Mouse (Mus musculus) fat pad, adult 2 months (tissue): ENCODE measurements around the gene Nt5dc2.
A peak's percentile ranks its signal among the peaks of the same experiment; 100 is the strongest.

Source experiments
- DNase-seq: peaks from one replicate; pipeline ENCODE4 v3.0.0-alpha.2; 2011; ENCODE audit warnings: low read depth, low spot score; ENCODE audit errors: extremely low read depth

The Nt5dc2 gene

DNA sequence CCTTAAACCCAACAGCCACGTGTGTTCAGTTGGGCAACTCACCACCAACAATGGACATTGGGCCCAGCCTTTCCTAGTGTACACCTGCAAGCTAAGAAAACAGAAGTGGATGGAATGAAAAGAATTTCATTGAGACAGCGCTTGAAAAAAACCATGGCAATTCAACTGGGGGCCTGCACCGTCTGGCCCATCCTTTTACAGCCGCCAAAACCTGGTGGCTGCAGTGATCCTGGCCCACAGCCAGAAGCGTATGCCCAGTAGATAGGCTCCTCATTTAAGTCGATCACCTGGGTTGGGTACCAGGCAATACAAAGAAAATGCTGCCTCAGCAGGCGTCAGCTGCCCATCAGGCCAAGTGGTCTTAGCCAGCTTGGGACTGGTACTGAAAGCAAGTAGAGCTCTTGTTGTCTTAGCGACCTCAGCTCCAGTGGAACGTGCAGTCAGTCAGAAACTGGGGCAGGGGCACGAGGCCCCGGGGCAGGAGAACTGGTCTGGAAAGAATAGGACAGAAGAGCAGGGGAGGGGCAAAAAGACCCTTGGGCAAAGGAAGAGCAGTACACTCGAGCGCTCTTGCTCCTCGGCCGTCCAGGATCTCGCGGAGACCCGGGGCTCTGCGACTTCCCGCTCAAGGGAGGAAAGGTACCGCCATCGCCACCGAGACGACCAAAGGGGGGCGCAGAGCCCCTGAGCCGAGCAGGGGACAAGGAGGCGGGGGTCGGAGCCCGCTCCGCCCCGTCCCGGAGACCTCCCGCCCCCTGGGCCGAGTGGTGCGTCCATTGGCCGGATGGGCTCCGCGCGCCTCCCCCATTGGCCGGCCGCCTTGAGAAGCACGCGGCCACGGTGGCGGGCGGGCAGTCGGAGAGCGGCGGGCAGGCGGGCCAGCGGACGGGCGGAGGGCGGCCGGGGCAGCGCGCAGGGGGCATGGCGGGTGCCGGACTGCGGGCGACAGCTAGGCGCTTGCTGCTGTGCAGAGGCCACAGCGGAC lies at the start of gene Nt5dc2:
Gene Nt5dc2 (plus strand): TSS at position 818 of the 985 bp plus-strand sequence.
- no peak for DNase-seq

DNA sequence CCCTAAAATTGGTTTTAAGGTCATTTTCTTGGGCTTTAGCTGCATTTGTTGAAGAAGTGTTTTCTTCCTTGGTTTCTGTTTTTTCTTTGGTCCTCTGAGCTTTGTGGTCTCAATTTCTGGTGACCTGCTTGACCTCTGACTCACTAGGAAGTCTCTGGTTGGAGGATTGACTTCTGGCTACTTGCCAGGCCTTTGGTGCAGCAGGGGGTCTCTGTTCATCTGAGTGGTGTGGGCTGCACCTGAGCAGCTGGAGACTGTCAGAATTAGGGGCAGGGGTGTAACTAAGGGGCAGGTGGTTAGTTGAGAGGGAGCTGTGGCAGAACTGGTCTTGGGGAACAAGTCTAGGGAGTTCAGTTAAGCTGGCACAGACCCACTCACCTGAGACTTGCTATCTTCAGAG lies 49.7 kb upstream of the Nt5dc2 start:
- DNase-seq = no peak

DNA sequence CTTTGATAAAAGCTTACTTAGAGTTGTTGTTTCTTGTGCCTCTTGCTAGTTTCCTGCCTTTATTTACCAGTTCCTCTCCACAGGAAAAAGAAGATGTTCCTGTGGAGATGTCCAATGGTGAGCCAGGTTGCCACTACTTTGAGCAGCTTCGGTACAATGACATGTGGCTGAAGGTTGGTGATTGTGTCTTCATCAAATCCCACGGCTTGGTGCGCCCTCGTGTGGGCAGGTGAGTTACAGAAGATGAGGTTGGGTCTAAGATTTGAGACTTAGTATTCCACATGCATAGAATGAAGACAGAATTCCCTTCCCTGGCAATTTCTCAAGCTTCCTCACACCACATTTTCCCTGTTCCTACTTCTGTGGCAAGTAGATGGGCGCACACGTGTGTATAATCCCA lies 43.4 kb upstream of the Nt5dc2 start:
- no peak for DNase-seq

DNA sequence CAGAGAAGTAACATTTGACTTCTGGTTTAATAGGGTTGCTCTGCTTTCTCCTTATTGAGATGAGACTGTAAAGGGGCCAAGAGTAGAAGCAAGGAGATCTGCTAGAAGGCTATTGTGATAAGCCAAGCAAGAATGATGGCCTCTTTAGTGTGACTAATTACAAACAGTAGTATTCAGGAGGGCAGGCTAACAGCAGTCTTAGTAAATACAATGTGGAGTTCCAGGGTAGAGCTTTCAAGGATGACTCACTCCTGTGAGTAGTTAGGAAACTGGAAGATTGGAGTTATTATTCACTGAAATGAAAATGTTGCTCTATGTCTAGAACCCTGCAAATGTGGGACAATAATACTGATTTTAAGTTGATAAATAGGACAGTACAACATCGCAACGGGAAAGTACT lies 42.3 kb upstream of the Nt5dc2 start:
- no peak for DNase-seq

DNA sequence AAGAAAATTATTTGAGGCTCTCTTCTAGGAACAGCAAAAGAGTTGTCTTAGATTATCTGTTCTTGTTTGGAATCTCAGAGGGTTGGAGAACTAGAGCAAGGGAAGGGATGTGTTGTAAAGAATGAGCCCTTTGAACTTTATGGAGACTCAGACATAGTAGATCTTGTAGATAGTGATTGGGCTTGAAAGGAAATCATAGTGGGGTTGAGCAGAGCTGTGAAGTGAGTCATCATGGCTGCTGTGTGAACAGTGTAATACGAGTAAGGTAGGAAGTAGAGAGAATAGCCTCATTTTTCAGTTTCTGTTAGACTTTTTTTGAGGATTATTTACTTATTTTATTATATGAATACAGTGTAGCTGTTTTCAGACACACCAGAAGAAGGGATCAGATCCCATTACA lies 40.9 kb upstream of the Nt5dc2 start:
- DNase-seq = no peak

DNA sequence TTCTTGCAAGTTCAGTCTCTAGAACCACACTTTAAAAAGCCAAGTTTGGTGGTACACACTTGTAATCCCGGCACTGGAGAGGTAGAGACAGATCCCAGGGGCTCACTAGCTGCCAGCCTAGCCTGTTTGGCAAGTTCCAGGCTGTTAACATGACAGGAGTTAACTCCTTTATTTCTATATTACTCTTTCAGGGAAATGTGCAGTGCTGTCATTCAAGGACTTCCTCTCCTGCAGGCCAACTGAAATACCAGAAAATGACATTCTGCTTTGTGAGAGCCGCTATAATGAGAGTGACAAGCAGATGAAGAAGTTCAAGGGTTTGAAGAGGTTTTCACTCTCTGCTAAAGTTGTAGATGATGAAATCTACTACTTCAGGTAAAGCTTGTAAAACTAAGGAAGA lies 25.7 kb upstream of the Nt5dc2 start:
- no peak for DNase-seq

DNA sequence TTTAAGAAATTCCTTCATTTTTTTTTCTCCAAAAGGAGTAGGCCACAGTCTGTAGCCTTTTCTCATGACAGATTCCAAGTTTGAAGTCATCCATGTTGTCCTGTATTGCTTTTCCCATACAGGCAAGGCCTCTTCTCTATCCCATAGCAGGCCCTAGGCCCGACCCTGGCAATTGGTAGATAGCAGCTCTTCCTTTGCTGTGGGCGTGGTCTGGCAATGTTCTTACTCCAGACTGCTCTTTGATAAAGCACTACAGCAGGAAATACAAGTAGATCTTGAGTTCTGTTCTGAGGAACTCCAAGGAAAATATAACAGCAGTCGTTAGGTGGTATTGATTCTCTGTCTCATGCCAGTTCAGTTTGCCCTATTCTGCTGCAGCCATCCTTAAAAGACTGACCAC lies 20.2 kb upstream of the Nt5dc2 start:
- no peak for DNase-seq

DNA sequence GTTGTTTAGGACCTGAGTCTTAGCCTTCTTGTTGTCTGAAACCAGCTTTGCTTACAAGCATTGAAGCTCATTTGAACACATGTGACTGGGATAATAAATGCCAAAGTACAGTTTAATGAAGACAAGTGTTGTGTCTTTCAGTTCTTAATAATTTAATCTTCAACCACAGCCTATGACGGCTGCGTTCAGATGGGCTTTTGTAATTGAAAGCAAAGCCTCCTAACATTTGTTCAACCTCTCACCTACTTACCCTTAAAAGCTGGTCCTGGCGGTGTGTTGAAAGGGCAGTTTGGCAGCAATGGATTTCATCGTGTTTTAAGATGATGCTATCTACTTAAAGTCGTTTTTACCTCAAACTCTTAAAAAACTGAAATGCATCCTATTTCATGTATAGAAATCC lies 18.7 kb upstream of the Nt5dc2 start:
- DNase-seq = peak; percentile 50

DNA sequence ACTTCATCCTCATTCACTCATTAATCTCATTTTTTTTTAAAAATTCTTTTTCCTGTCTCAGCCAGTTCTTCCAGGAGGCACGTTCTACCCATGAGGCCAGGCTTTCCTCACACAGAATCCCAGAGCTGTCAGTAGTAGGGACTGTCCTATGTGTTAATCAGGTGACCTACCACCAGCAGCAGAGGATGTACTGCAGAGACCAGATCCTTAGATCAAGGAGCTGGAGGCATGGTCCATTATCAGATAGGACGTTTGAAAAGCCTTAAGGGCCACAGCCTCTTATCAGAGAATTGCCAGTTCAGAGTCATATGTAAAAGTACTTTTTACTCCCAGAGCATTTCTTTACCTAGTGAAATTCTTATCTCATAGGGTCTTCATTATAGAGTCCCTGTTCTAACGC lies 16.8 kb upstream of the Nt5dc2 start:
- DNase-seq = no peak

DNA sequence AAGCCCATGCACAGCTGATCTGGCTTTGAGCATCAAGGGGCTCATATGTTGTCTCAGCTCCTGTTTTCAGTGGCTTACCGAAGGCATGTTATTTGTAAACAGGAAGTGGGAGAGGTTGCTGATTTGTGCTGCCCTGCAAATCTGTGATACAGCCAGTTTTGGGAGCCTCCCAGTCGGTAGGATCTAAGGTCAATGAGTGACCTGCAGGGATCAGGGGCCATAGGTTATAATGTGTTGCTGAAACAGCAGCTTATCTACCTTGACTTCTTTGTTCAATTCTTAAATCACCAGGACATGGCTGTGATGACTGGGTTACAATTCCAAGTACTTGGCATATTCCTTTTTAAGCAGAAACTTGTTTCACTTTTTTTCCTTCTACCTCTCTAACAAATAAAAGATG lies 15.3 kb upstream of the Nt5dc2 start:
- DNase-seq = no peak

DNA sequence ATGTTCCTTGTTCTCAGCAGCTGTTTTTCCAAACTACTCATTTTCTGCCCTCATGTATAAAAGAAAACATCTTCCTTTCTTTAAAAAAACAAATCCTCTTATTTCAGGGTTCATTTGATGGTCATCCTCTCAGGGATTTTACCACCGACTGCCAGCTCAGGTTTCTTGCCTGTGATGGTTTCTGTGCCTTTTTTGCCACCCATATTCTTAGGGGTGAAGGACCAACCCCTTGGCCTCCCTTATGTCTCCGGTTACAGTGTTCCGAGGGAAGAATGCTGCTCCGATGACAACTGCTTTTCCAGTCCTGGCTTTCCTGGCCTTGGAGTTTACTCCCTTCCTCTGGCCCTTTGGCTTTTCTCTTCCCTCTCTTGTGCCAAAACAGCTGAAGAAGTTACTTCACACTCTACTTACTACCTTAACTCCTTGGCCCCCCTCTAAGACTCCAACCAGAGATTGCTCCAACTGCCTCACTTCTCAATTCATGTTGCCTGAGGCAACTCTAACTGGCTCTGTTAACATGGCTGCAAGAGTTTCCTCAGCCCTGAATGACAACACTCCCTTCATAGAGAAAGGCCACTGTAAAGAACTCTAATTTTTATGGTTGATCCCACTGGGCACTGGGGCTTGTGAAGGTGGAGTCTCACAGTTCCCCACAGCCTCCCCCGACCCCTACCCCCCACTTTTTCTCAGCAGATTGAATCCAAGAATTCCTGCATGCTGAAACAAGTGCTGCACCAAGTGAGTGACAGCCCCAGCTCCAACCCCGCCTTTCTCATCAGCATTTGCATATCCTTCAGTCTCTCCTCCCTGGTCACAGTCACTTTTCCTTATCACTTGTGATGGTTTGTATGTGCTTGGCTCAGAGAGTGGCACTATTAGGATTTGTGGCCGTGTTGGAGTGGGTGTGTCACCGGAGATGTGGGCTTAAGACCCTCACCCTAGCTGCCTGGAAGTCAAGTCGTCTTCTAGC lies 5.5 kb upstream of the Nt5dc2 start:
- DNase-seq = peak; percentile 57

DNA sequence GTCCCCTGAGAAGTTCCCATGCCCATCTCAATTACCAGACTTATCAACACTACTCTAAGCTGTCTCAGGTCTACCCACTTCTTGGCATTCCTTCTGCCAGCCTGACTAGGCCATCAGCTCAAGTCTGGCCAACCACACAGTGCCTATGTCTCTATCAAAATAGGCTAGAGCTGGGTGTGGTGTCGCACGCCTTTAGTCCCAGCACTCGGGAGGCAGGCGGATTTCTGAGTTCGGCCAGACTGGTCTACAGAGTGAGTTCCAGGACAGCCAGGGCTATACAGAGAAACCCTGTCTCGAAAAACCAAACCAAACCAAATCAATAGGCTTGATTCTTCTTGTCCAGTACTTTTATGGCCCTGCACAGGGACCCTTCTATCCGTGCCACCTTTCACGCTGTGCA lies 4.0 kb upstream of the Nt5dc2 start:
- DNase-seq = no peak

DNA sequence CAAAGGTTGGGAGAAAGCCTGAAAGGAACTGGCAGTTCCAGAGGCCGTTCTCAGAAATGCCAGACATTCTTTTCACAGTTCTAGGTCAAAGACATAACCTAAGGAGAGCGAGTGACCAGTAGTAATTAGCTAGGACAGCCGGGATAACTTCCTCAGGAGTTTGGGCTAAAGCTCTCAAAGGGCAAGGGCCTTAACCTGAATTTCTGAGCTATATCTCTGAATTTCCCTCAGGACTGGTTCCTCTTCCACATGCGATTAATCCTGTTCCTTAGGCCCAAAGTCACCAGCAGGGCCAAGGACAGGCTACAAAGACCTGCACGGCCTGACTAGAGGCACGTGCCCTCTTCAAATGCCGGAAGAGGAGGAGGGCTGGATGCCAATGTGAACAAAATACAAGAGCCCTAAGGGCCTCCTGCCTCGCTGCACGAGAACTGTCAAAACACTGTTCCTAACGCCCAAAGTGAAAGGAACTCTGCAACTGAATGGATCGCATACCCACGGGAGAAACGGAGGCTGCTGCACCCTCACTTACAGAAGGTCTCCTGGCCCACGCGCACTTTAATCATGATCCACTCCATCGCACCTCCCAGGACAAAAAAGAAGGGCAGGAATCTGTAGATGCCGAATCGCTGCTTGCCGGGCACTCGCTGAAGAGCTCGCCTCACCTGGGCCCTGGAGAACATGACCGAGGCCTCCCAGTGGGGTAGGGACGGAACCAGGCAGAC lies 2.6 kb upstream of the Nt5dc2 start:
- no peak for DNase-seq

DNA sequence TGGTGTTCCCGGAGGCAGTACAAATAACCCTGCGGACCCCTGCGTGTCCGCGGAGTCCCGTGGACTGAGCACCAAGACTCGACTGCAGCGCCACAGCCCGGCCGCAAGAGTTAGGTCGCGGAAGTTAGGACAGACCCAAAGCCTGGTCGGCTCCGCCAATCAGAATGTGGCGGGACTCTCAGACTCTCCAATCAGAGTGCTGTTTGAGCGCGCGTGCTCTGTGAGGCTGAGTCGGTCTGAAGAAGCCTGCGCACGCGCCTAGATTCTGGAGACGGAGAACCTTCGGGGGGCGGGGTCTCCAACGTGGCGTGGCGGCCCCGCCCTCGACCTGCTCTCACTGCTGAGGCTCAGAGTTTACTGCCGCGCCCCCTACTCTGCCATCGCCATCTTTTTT lies 2.0 kb upstream of the Nt5dc2 start, which contains the start of gene Smim4:
Gene Smim4 (minus strand): TSS at position 131 of the 394 bp plus-strand sequence.
- DNase-seq = peak; percentile 74

DNA sequence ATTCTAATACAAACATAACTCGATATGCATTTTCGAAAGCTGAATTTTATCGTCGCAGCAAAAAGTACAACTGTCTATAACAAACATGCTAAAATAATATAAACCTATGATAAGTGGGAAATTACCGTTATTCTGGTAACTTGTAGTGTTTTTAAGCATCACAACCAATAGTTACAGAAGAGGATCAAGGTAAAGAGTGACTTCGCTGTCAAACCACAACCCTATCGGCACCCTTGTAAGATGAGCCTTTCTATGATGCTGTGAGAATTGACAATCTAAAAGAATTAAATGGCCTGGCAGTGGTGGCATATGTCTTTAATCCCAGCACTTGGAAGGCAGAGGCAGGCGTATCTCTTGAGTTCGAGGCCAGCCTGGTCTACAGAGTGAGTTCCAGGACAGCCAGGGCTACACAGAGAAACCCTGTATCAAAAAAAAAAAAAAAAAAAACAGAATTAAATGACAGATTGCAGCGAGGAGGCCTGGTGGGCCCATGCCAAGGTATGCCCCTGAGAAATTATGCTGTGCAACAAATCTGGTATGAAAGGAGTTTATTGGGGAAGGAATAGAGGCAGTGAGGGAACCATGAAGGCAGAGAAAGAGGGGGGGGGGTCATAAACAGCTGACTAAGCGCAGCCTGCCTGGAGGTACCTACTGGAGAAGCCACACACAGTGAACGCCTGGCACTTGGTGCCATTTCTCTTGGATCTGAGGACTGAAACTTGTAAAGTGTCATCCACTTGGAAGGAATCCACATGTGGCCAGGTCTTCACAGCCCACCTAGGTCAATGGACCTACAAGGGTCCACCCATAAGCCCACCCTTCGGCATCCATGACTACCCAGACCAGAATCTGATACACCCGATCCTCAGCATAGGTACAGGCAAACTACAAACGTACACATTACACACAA lies 1.3 kb upstream of the Nt5dc2 start:
- DNase-seq = no peak

DNA sequence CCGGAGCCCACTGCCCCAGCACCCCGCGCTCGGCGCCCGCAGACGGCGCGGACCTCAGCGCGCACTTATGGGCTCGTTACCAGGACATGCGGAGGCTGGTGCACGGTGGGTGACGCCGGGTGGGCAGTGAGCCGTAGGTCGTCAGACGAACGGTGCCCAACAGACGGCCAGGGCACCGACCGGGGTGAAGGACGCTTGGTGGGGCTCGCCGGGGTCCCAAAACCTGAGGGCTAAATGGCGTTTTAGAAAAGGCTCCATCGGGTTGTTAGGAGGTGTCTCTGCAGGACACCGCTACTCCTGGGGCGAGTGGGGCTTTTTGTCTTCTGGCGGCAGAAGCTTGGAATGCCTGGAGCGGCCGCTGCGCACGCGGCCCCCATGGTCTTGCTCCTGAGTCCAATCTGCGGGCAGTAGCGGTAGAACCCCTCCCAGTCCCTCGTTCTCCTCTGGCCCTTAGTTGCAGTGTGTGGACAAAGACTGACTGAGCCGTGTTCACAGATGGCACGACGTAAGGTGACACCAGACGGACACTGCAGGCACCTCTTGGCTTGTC lies 494 bp downstream of the Nt5dc2 start:
- DNase-seq = no peak

DNA sequence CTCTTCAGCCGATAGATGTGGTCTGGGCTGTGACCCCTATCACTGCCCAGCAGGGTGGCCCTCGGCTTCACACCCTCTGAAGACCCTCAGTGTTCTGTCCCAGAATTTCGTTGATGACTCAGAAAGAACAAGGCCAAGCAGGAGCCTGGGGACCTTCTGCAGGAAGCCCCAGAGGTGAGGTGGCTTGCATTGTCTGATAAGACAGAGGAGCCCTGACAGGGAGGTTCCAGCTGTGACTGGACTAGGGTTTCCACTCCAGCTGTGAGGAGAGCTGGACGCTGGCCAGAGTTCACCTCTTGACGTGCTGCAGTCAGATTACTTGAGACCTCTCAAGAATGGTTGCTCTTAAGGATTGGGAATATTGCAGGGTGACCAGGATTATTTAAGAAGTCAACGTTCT lies 1.2 kb downstream of the Nt5dc2 start:
- no peak for DNase-seq

DNA sequence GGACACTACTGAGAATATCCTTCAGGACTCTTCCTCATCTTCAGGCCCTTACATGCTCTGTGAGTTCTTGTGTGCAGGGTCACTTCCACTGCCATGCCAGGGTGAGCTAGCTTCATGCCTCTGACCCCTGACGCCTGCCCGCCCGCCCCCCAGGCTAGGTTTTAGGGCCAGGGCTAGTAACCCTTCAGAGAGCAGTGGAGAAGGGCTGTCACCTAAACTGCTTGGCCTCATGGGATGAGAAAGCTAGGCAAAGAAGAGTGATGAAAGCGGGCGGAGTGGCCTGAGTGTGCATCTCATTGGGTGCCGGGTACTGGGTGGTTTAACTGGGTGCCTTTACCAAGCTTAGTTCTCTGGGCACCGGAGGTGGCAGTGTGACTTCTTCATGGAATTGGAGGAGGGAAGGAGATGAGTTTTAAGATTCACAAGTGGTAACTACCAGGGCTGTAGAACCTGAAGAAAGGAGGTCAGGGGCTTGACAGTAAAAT lies 1.7 kb downstream of the Nt5dc2 start:
- no peak for DNase-seq

DNA sequence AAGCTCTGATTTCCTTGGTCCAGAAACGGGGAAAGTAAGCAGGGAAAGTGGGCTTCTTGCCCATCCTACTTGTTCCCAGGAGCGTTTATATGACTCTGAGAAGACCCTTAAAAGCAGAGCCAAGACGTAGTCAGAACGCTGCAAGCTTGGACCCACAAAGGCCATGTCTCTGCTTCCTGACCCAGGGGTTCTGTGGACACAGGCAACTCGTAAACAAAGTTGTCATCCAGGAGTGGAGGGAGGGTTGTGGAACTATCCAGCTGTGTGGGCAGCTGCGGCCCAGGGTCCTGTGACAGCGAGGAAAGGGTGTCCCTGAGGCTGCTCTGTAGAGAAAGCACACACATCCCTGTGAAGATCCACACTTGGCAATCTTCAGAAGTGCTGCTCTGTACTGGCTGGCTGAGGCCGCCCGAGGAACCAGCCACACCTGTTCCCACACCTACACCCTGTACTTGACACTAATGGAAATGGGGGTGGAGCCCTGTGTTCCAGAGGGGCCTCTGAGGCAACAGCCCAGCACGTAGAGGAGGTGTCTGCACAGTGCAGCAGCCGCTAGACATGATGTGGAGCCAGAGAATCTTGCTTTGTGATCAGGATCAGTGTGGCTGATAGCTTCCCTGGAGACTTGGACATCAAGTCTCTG lies 2.3 kb downstream of the Nt5dc2 start:
- DNase-seq = peak; percentile 79
